Mouse (Mus musculus) brain, embryonic 14.5 days (tissue): ENCODE measurements at regions not wholly inside any gene's neighbourhood (a gene's known extent, or its start where the extent isn't known, plus 50 kb on each side); places are given as distances from the start of the nearest gene placed in this dataset.

ENCODE experiments used
- CTCF ChIP-seq: fragments of 200-500 bp; IDR thresholded peaks from 2 replicates; pipeline ENCODE4 v1.5.1; 2012; ENCODE audit warnings: inconsistent platforms, mild to moderate bottlenecking, moderate library complexity, borderline replicate concordance; ENCODE audit not compliant: insufficient read depth, insufficient read length; ENCODE audit errors: extremely low read depth
- POLR2A ChIP-seq: fragments of 200-500 bp; IDR thresholded peaks from 2 replicates; pipeline ENCODE4 v1.6.1; 2012; ENCODE audit warnings: mild to moderate bottlenecking, inconsistent platforms, borderline replicate concordance; ENCODE audit not compliant: poor library complexity, insufficient read depth, insufficient read length, severe bottlenecking; ENCODE audit errors: extremely low read depth

DNA sequence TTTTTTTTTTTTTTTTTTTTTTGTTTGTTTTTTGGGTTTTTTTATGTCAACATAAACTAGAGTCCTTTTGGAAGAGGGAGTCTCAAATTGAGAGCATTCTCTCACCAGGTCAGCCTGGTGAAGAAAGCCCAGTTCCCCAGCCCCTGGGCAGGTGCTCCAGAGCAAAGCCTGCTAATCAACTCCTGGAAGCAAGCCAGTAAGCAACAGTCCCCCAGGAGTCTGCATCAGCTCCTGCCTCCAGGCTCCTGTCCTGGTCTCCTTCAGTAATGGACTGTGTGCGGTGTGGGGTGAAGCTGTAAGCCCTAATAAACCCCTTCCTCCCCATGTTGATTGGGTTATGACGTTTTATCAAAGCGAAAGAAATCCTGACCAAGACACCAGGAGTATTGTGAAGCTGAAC, 128.4 kb downstream of the Cand1 start:
- TF ChIP-seq POLR2A (no peak), CTCF (no peak)
